Mouse (Mus musculus) myocyte (in vitro differentiated cells): ENCODE measurements at regions not wholly inside any gene's neighbourhood (a gene's known extent, or its start where the extent isn't known, plus 50 kb on each side); places are given as distances from the start of the nearest gene placed in this dataset.
A peak's percentile ranks its signal among the peaks of the same experiment; 100 is the strongest.

ENCODE experiments used
- H3K27me3 ChIP-seq: one replicate; pipeline ENCODE4 v1.6.1; 2011; ENCODE audit not compliant: control insufficient read depth, insufficient read depth, insufficient read length
- H3K36me3 ChIP-seq: one replicate; pipeline ENCODE4 v1.6.1; 2011; ENCODE audit not compliant: control insufficient read depth, insufficient read depth
- H3K4me2 ChIP-seq: one replicate; pipeline ENCODE4 v1.6.1; 2011; ENCODE audit warnings: low read depth, control low read depth
- H3K4me3 ChIP-seq: one replicate; pipeline ENCODE4 v1.5.1; 2011; ENCODE audit warnings: mild to moderate bottlenecking, control low read depth, moderate library complexity
- H3K79me2 ChIP-seq: one replicate; pipeline ENCODE4 v1.6.1; 2011; ENCODE audit not compliant: control insufficient read depth, insufficient read depth
- H3ac ChIP-seq: one replicate; pipeline ENCODE4 v1.6.1; 2011; ENCODE audit not compliant: control insufficient read depth, insufficient read length
- CEBPB ChIP-seq: IDR thresholded peaks from 2 replicates; pipeline ENCODE4 v1.6.1; 2011; ENCODE audit warnings: mild to moderate bottlenecking, moderate library complexity; ENCODE audit not compliant: poor library complexity, insufficient read depth, severe bottlenecking
- E2F4 ChIP-seq: IDR thresholded peaks from one replicate; pipeline ENCODE4 v1.6.1; 2011; ENCODE audit warnings: mild to moderate bottlenecking, control low read depth, moderate library complexity; ENCODE audit not compliant: insufficient read depth
- MAX ChIP-seq: IDR thresholded peaks from one replicate; pipeline ENCODE4 v1.6.1; 2011; ENCODE audit warnings: low read depth, mild to moderate bottlenecking, control low read depth
- MYOD1 ChIP-seq, 3 experiments: IDR thresholded peaks; one replicate each; pipeline ENCODE4 v1.6.1; 2011; ENCODE audit warnings: control low read depth in 2 of 3, low read depth in 2 of 3, mild to moderate bottlenecking in 2 of 3, moderate library complexity in 1 of 3; ENCODE audit not compliant: insufficient read length in 2 of 3, control insufficient read depth in 1 of 3
- MYOG ChIP-seq, 3 experiments: IDR thresholded peaks; one replicate each; pipeline ENCODE4 v1.6.1; 2011; ENCODE audit warnings: control low read depth in 2 of 3, low read depth in 2 of 3, mild to moderate bottlenecking in 2 of 3; ENCODE audit not compliant: insufficient read length in 2 of 3, control insufficient read depth in 1 of 3, insufficient read depth in 1 of 3
- POLR2A ChIP-seq: IDR thresholded peaks from one replicate; pipeline ENCODE4 v1.6.1; 2011; ENCODE audit warnings: low read depth, mild to moderate bottlenecking, control low read depth, moderate library complexity; ENCODE audit not compliant: insufficient read length
- POLR2AphosphoS2 ChIP-seq: IDR thresholded peaks from one replicate; pipeline ENCODE4 v1.6.1; 2011; ENCODE audit warnings: low read depth, control low read depth; ENCODE audit not compliant: insufficient read length
- REST ChIP-seq: IDR thresholded peaks from one replicate; pipeline ENCODE4 v1.6.1; 2011; ENCODE audit warnings: mild to moderate bottlenecking, control low read depth, moderate library complexity; ENCODE audit not compliant: insufficient read depth, insufficient read length
- SRF ChIP-seq: IDR thresholded peaks from one replicate; pipeline ENCODE4 v1.6.1; 2011; ENCODE audit warnings: low read depth; ENCODE audit not compliant: control insufficient read depth, insufficient read length
- TCF12 ChIP-seq: IDR thresholded peaks from one replicate; pipeline ENCODE4 v1.6.1; 2011; ENCODE audit warnings: mild to moderate bottlenecking, control low read depth; ENCODE audit not compliant: poor library complexity, insufficient read depth, severe bottlenecking
- TCF3 ChIP-seq: IDR thresholded peaks from one replicate; pipeline ENCODE4 v1.6.1; 2011; ENCODE audit warnings: low read depth, control low read depth; ENCODE audit not compliant: insufficient read length
- USF1 ChIP-seq: IDR thresholded peaks from one replicate; pipeline ENCODE4 v1.6.1; 2011; ENCODE audit warnings: low read depth, mild to moderate bottlenecking, control low read depth, moderate library complexity

DNA sequence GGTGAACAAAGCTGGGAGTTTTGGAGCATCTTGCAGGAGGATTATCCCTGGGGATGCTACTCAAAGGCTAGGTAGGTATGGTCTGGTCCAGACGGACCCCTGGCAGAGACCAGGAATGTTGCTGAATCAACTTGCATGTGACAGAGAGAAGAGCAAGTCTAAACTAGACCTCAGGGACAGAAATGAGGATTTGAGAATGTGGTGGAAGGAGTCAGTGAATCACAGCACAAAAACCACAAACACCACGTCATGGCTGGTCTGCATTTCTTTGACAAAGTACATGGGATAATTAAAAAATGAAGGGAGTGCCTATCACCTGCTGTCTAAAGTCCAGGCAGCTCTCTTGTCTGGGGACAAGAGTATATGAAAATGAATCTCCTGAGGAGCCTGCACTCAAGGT is 95.1 kb upstream of the Ubl3 start:
- Histone ChIP-seq H3K4me2 (peak overlapping the region; percentile 3), H3K36me3 (no peaks in the 10 kb centered on the region), H3K27me3 (no peaks in the 10 kb centered on the region), H3K79me2 (no peaks in the 10 kb centered on the region), H3K4me3 (no peak overlapping the region), H3ac (no peak overlapping the region)
- no peak for TF ChIP-seq E2F4
- TF ChIP-seq POLR2A, result no peak
- no peak for TF ChIP-seq CEBPB
- no peak for TF ChIP-seq REST
- no peak for TF ChIP-seq SRF
- TF ChIP-seq TCF12, result no peak
- no peak for TF ChIP-seq POLR2AphosphoS2

DNA sequence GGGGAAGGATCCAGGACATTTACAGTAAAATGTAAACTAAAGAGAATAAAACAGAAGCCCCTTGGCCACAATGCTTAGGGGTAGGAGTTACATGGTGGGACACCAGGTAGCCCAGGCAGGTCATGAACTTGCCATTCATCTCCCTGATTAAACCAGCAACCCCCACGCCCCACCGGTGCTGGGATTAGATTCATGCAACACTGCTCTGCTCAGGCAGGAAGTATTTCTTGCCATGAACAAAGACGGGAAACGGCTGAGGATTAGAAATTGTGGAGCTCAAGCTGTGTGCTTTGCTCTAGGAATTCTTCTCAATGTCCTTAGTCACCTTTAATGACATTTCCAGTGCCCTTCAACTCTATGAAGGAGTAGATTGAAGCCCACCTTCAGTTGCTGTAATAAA is 93.2 kb upstream of the Ubl3 start:
- Histone ChIP-seq H3K79me2 (no peaks in the 10 kb centered on the region), H3K36me3 (no peaks in the 10 kb centered on the region), H3K4me3 (no peak overlapping the region), H3K4me2 (no peak overlapping the region), H3ac (no peak overlapping the region), H3K27me3 (no peaks in the 10 kb centered on the region)
- TF ChIP-seq POLR2AphosphoS2 (no peak), CEBPB (no peak), MAX (no peak), E2F4 (no peak), POLR2A (no peak), TCF3 (no peak), SRF (no peak), TCF12 (no peak), USF1 (no peak), REST (no peak), MYOD1 (IDR thresholded peaks at IDR 0.05; ENCODE audit: control insufficient read depth in 1 of 3, insufficient read length in 2 of 3, low read depth in 2 of 3) (no peak), MYOG (IDR thresholded peaks at IDR 0.05; ENCODE audit: control insufficient read depth in 1 of 3, insufficient read depth in 1 of 3, insufficient read length in 2 of 3, low read depth in 2 of 3) (no peak)

DNA sequence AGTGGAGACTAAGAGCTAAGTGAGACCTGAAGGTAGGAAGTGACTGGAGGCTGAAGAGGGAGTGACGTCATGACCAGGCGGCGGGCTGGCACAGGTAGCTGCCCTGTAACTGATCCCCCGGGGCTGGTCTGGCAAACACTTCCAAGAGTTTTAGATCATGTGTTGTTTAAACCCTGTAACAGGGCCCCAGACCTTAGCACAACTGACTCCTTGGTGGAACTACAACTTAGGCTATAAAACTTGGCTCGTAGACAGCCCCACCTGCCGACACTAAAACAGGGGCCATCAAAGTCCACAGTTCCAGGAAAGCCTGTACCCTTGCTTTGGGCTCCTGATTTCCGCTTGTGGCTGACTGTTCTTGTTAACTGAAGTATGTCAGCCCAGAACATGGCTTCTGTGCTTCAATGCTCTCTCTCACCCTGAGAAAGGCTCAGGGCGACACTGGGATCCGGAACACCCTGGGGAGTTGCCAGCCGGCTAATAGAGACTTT is 92.6 kb upstream of the Ubl3 start:
- H3K36me3 ChIP-seq, result no peaks in the 10 kb centered on the region
- TF ChIP-seq REST (no peak), TCF3 (no peak), CEBPB (no peak), USF1 (no peak), MYOG (IDR thresholded peaks at IDR 0.05; ENCODE audit: control insufficient read depth in 1 of 3, insufficient read depth in 1 of 3, insufficient read length in 2 of 3, low read depth in 2 of 3) (no peak), MYOD1 (IDR thresholded peaks at IDR 0.05; ENCODE audit: control insufficient read depth in 1 of 3, insufficient read length in 2 of 3, low read depth in 2 of 3) (no peak), SRF (no peak), TCF12 (no peak), POLR2AphosphoS2 (no peak), E2F4 (no peak), MAX (no peak), POLR2A (no peak)
- H3K27me3 ChIP-seq, result no peaks in the 10 kb centered on the region
- no peaks in the 10 kb centered on the region for H3K79me2 ChIP-seq
- H3ac ChIP-seq, result no peak overlapping the region
- H3K4me2 ChIP-seq, result no peak overlapping the region
- no peak overlapping the region for H3K4me3 ChIP-seq

DNA sequence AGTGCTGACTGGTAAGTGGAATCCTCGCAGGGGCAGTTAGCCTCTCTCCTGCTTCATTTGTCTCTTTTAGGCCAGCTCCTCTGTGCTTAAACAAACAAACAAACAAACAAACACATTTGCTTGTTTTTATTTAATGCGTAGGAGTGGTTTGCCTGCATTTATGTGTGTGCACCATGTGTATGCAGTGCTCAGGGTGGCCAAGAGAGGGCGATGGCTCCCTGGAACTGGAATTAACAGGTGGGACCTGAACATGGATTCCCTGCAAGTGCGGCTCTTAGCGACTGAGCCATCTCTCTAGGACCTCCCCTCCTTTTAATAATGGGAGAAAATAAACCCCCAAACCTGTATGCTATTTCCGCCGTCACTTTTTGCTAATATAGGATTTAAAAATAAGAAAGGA is 91.8 kb upstream of the Ubl3 start:
- H3K79me2 ChIP-seq, result no peaks in the 10 kb centered on the region

GRCm38 (mm10) chr5:148641652-148642395 is 89.2 kb upstream of the Ubl3 start:
- Histone ChIP-seq H3K79me2 (no peaks in the 10 kb centered on the region), H3ac (no peak overlapping the region), H3K4me3 (no peak overlapping the region), H3K4me2 (no peak overlapping the region), H3K27me3 (no peaks in the 10 kb centered on the region), H3K36me3 (no peaks in the 10 kb centered on the region)
- no peak for TF ChIP-seq MAX
- no peak for TF ChIP-seq MYOD1 (IDR thresholded peaks at IDR 0.05; ENCODE audit: control insufficient read depth in 1 of 3, insufficient read length in 2 of 3, low read depth in 2 of 3)
- no peak for TF ChIP-seq CEBPB
- TF ChIP-seq REST, result no peak
- TF ChIP-seq E2F4, result no peak
- no peak for TF ChIP-seq USF1
- no peak for TF ChIP-seq TCF3
- TF ChIP-seq POLR2AphosphoS2, result no peak
- TF ChIP-seq TCF12, result no peak
- no peak for TF ChIP-seq MYOG (IDR thresholded peaks at IDR 0.05; ENCODE audit: control insufficient read depth in 1 of 3, insufficient read depth in 1 of 3, insufficient read length in 2 of 3, low read depth in 2 of 3)
- TF ChIP-seq POLR2A, result no peak
- TF ChIP-seq SRF, result no peak

More for the DNA sequence above, 91.8 kb upstream of the Ubl3 start:
- Histone ChIP-seq H3K27me3 (no peaks in the 10 kb centered on the region), H3K4me2 (no peak overlapping the region), H3ac (no peak overlapping the region), H3K4me3 (no peak overlapping the region), H3K36me3 (no peaks in the 10 kb centered on the region)
- no peak for TF ChIP-seq MAX
- no peak for TF ChIP-seq POLR2A
- no peak for TF ChIP-seq E2F4
- no peak for TF ChIP-seq TCF3
- TF ChIP-seq TCF12, result no peak
- TF ChIP-seq REST, result no peak
- TF ChIP-seq MYOG (IDR thresholded peaks at IDR 0.05; ENCODE audit: control insufficient read depth in 1 of 3, insufficient read depth in 1 of 3, insufficient read length in 2 of 3, low read depth in 2 of 3), result no peak
- no peak for TF ChIP-seq CEBPB
